Mouse (Mus musculus) megakaryocyte, embryonic 14.5 days (primary cell): ENCODE data around the gene Capg.

Source experiments
- FLI1 ChIP-seq: IDR thresholded peaks from 2 replicates; pipeline ENCODE4 v1.6.1; 2012; ENCODE audit warnings: low read length, inconsistent platforms, mixed read lengths
- GATA1 ChIP-seq: IDR thresholded peaks from 3 replicates; pipeline ENCODE4 v1.6.1; 2012; ENCODE audit warnings: mixed read lengths, low read length, inconsistent platforms, borderline replicate concordance

- TF ChIP-seq GATA1 (no peak), FLI1 (no peak)
These were observed 37.6 kb downstream of the Capg start for GRCm38 (mm10) chr6:72581625-72582382.
